Mouse (Mus musculus) heart, embryonic 14.5 days (tissue): ENCODE data around the gene Uqcc3. TPM values are rescaled to one million over a fixed set of nuclear protein-coding genes. Genes with fewer than 3 reads are reported as not detected.
A peak's percentile ranks its signal among the peaks of the same experiment; 100 is the strongest.
"Not testable (repeated sequence)": the region's sequence is repeated elsewhere in the genome, so short reads cannot be mapped to it uniquely, and the experiment has no call there.

Experiments
- ATAC-seq: fragments of 200-750 bp; cut with Nextera tagmentation; 2 replicates; pipeline ENCODE4 v1.8.0; 2017; ENCODE audit warnings: low read depth, moderate TSS enrichment; ENCODE audit not compliant: insufficient number of reproducible peaks, insufficient read depth, low FRiP score
- H3K27ac ChIP-seq, 2 experiments: fragments of 200-500 bp in 1 of 2; fragments of 300-500 bp in 1 of 2; sonication (generic) in 1 of 2; replicated peaks in 1 of 2; 2 replicates each; pipeline ENCODE4 v1.5.1; 2012 to 2014; ENCODE audit warnings: low read depth in 2 of 2, low read length in 2 of 2, control low read depth in 1 of 2, mild to moderate bottlenecking in 1 of 2, mixed read lengths in 1 of 2; ENCODE audit not compliant: control insufficient read depth in 1 of 2, insufficient read depth in 1 of 2
- H3K27me3 ChIP-seq: fragments of 300-500 bp; sonication (generic); 2 replicates; pipeline ENCODE4 v1.6.1; 2014; ENCODE audit warnings: mild to moderate bottlenecking, low read length, control low read depth; ENCODE audit not compliant: control insufficient read depth, insufficient read depth
- H3K36me3 ChIP-seq: fragments of 300-500 bp; sonication (generic); 2 replicates; pipeline ENCODE4 v1.6.1; 2014; ENCODE audit warnings: mild to moderate bottlenecking, control low read depth, low read length, mixed read lengths; ENCODE audit not compliant: control insufficient read depth, insufficient read depth
- H3K4me1 ChIP-seq, 2 experiments: fragments of 200-500 bp in 1 of 2; fragments of 300-500 bp in 1 of 2; sonication (generic) in 1 of 2; 2 replicates each; pipeline ENCODE4 v1.6.1; 2012 to 2014; ENCODE audit warnings: low read length in 2 of 2, control low read depth in 1 of 2, mixed read lengths in 1 of 2; ENCODE audit not compliant: control insufficient read depth in 2 of 2, insufficient read depth in 2 of 2
- H3K4me2 ChIP-seq: fragments of 300-500 bp; sonication (generic); 2 replicates; pipeline ENCODE4 v1.6.1; 2014; ENCODE audit warnings: mild to moderate bottlenecking, low read length
- H3K4me3 ChIP-seq, 2 experiments: fragments of 200-500 bp in 1 of 2; fragments of 300-500 bp in 1 of 2; sonication (generic) in 1 of 2; 2 replicates each; pipeline ENCODE4 v1.5.1; 2012 to 2014; ENCODE audit warnings: low read length in 2 of 2, mild to moderate bottlenecking in 2 of 2, control low read depth in 1 of 2, low read depth in 1 of 2, moderate library complexity in 1 of 2; ENCODE audit not compliant: control insufficient read depth in 1 of 2, insufficient read depth in 1 of 2
- H3K9ac ChIP-seq: fragments of 300-500 bp; sonication (generic); 2 replicates; pipeline ENCODE4 v1.6.1; 2014; ENCODE audit warnings: mild to moderate bottlenecking, low read length
- H3K9me3 ChIP-seq: fragments of 300-500 bp; sonication (generic); 2 replicates; pipeline ENCODE4 v1.6.1; 2016; ENCODE audit warnings: low read length, control low read depth; ENCODE audit not compliant: control insufficient read depth
- WGBS: fragments of 180-500 bp; shearing (Covaris S2); extraction: QIAGEN DNeasy Blood & Tissue Kit; methylation state at CpG from one replicate; pipeline ENCODE4 v1.1.7; 2014; 5-methylcytosine and 5-hydroxymethylcytosine counted together
- polyA plus RNA-seq: library from polyadenylated mRNA; unstranded; fragments of >200 nt; fragmentation: Nextera tagmentation; extraction: Ambion mirVana; gene quantifications from 2 replicates; pipeline ENCODE4 v1.2.1, GENCODE M21; 2014

Gene Uqcc3
- polyA plus RNA-seq, 1 experiment from 2014 or later: 78.2 TPM

DNA sequence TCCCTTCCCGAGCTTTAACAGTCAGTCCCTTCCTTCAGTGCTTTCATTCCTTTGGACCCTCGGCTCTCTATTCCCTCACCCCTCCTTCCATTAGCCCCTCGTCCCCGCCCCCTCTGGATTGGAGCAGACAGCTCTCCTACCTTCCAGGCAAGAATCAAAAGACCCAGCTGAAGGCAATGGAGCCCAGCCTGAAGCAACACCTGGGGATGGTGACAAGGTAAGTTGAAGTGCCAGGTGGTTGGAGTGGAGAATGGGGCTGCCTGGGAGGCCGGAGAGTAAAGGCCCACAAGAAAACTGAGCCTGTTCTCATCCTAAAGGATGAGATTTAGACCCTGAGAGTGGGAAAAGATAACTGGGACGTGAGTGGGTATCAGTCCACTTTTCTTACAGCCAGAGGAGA lies 27.8 kb upstream of the Uqcc3 start:
- no peak overlapping the region for H3K9ac ChIP-seq
- no peaks in the 10 kb centered on the region for H3K27me3 ChIP-seq
- no peaks in the 10 kb centered on the region for H3K4me1 ChIP-seq
- no peak overlapping the region for H3K4me3 ChIP-seq
- WGBS: 91% methylated on average over 6 of the region's 6 CpGs
- peaks cover 98% of the 10 kb centered on the region for H3K36me3 ChIP-seq
- no peak overlapping the region for H3K4me2 ChIP-seq
- H3K9me3 ChIP-seq: no peaks in the 10 kb centered on the region
- H3K27ac ChIP-seq: no peak overlapping the region
- no peak for ATAC-seq

DNA sequence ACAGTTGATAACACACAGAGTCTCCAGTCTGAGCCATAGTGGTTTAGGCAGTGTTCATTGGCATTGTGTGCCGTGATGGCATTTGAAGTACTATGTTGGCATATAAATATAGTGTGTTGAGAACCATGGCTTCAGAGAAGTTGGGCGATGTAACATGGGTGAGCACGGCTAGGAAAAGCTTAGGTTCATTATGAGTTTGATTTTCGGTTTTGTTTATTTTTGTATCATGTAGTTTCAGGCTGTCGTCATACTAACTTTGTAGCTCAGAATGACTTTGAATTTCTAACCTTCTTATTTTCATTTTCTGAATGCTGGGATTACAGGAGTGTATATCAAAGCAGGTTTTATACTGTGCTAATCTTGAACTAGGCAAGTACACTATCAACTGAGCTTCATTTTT lies 22.7 kb upstream of the Uqcc3 start:
- ATAC-seq: no peak
- 93% methylated on average over 5 of the region's 5 CpGs for WGBS

DNA sequence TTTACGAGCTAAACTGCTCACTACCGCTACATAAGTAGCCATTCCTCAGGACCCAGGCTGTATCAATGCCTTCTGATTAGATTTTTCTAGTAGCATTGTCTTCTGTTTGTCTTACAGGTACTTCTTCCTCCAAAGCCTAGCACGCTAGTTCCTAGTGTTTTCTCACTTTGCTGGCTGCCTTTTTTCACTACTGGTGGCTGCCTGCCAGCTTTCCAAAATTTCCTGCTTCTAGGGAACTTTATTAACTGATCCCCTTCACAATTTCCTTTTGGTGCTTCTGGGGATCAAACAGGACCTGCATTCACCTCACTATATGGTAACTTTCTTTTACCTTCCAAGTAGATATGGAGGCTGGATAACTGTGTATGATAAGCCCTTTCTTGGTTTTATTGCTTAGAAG lies 18.4 kb upstream of the Uqcc3 start:
- Histone ChIP-seq H3K9ac (peak overlapping the region; percentile 99), H3K4me2 (peak overlapping the region; percentile 93), H3K4me3 (peak overlapping the region in 1 of 2 experiments; percentile 98; a peak in 2 of 4 replicates), H3K36me3 (peaks cover 48% of the 10 kb centered on the region), H3K27me3 (no peaks in the 10 kb centered on the region), H3K27ac (0 out of 4 replicates have a peak overlapping the region, but pooled peaks of 1 of the 2 experiments have one; percentile 90), H3K4me1 (peaks cover 8 to 19% of the 10 kb centered on the region in 2 experiments; a peak in 3 of 4 replicates), H3K9me3 (no peaks in the 10 kb centered on the region)
- 32% methylated on average over 3 of the region's 3 CpGs for WGBS
- no peak for ATAC-seq

More for the DNA sequence above, 22.7 kb upstream of the Uqcc3 start:
- peaks cover 0 to 10% of the 10 kb centered on the region in 2 experiments; a peak in 2 of 4 replicates for H3K4me1 ChIP-seq
- no peak overlapping the region for H3K9ac ChIP-seq
- H3K4me3 ChIP-seq: no peak overlapping the region
- no peak overlapping the region for H3K4me2 ChIP-seq
- H3K36me3 ChIP-seq: peaks cover 63% of the 10 kb centered on the region
- H3K27me3 ChIP-seq: no peaks in the 10 kb centered on the region
- H3K9me3 ChIP-seq: no peaks in the 10 kb centered on the region
- H3K27ac ChIP-seq: no peak overlapping the region

DNA sequence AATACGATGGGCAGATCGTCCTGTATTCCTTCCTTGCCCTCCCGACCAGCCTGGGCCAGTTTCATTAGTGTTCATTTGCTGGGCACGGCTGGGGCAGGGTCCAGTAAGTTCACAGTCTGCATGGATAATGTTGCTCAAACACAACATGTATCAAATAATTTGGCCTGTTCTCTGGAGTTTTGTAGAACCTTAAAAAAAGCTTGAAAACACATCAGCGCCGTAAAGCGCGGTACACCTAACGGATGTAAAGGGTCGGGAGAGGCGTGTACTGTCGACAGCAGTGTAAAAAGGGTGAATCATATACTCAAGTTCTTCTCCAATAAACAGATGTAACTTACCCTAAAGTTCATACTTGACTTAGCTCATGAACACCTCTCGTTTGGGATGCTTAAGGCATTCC lies 17.9 kb upstream of the Uqcc3 start:
- Histone ChIP-seq H3K9me3 (no peaks in the 10 kb centered on the region), H3K4me2 (peak overlapping the region; percentile 93), H3K27ac (peak overlapping the region; percentile 78 to 90), H3K4me1 (peaks cover 8 to 22% of the 10 kb centered on the region in 2 experiments; a peak in 3 of 4 replicates), H3K4me3 (peak overlapping the region; percentile 81 to 98), H3K27me3 (no peaks in the 10 kb centered on the region), H3K36me3 (peaks cover 43% of the 10 kb centered on the region), H3K9ac (peak overlapping the region; percentile 99)
- WGBS: 4% methylated on average over 13 of the region's 13 CpGs
- no peak for ATAC-seq

DNA sequence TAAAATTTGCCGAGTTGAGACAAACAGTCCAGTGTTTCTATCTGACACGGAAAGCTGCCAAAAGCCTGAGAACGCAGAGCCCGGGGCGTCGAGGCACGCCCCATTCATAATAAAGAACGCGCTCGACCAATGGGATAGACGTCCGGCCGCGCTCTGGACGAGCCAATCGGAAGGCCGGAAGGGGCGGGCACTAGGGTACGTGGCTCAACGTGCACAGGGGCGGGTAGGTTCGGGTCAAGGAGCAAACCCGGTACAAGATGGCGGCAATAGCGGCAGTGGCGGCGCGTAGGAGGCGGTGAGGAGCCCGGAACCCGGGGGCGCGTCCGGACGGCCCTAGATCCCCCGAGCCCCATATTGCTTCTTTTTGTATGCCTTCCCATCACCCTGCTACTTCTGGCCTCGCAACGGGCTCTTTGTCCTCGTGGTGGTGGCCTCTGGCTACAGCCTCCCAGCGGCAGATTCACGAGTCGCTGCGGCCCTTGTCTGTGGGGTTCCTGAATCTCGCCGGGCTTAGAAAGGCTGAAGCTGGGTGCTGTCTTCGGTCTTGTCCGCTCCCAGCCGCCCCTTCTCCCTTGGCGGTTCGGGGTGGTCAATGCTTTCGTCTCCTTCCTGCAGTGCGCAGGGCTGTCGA lies 17.3 kb upstream of the Uqcc3 start, which contains the start of gene Ganab:
Gene Ganab (plus strand): TSS at position 207 of the 631 bp plus-strand sequence.
- Histone ChIP-seq H3K27me3 (no peaks in the 10 kb centered on the region), H3K4me2 (peak within 1 kb of the TSS; percentile 93), H3K9me3 (no peaks in the 10 kb centered on the region), H3K9ac (peak within 1 kb of the TSS; percentile 99), H3K4me1 (peaks cover 8 to 25% of the 10 kb centered on the region in 2 experiments; a peak in 3 of 4 replicates), H3K4me3 (peak within 1 kb of the TSS; percentile 81 to 98), H3K27ac (peak within 1 kb of the TSS; percentile 82 to 90), H3K36me3 (peaks cover 38% of the 10 kb centered on the region)
- ATAC-seq: peak; percentile 97
- under 1% methylated on average over 53 of the region's 53 CpGs for WGBS

DNA sequence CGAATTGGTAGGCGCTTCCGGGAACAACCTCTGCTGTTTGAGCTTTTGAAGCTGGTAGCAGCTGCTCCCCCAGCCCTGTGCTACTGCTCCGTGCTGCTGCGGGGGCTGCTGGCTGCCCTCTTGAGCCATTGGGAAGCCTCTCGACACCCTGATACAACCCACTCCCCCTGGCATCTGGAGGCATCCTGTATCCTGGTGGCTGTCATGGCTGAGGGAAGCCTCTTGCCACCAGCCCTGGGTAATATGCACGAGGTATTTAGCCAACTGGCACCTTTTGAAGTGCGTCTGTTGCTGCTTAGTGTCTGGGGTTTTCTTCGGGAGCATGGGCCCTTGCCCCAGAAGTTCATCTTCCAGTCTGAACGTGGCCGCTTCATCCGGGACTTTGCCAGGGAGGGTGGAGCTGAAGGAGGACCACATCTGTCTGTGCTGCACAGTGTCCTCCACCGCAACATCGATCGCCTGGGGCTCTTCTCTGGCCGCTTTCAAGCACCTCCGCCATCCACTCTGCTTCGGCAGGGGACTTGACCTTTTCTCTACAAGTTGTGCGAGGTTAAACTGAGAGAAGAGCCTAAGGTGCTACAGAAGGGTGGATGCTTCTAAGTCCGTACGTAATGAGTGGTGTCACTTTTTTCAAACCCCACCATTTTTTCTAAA lies 16.6 kb upstream of the Uqcc3 start:
- H3K27me3 ChIP-seq, H3K9me3 ChIP-seq: not testable (repeated sequence)
- H3K4me3 ChIP-seq: peak overlapping the region; percentile 25 to 98
- H3K4me1 ChIP-seq: peaks cover 8 to 25% of the 10 kb centered on the region in 2 experiments; a peak in 3 of 4 replicates
- peak; percentile 26; the same call in 1 of the 2 replicates for ATAC-seq
- H3K4me2 ChIP-seq: peak overlapping the region; percentile 93
- H3K36me3 ChIP-seq: peaks cover 32% of the 10 kb centered on the region
- H3K27ac ChIP-seq: peak overlapping the region; percentile 82 to 90
- WGBS: 23% methylated on average over 21 of the region's 21 CpGs
- peak overlapping the region; percentile 70 for H3K9ac ChIP-seq

DNA sequence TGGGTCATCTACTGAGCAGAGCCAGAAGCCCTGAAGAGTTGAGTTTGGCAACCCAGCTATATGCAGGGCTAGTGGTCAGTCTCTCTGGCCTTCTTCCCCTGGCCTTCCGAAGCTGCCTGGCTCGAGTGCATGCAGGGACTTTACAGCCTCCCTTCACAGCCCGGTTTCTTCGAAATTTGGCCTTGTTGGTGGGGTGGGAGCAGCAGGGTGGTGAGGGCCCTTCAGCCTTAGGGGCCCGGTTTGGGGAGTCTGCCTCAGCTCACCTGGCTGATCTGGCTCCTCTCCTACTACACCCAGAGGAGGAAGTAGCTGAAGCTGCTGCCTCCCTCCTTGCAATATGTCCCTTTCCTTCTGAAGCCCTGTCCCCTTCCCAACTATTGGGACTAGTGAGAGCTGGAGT lies 15.5 kb upstream of the Uqcc3 start:
- WGBS: 88% methylated on average over 5 of the region's 5 CpGs
- H3K4me1 ChIP-seq: peaks cover 8 to 25% of the 10 kb centered on the region in 2 experiments; a peak in 3 of 4 replicates
- H3K9ac ChIP-seq, H3K27me3 ChIP-seq, ATAC-seq, H3K9me3 ChIP-seq, H3K27ac ChIP-seq, H3K4me3 ChIP-seq, H3K4me2 ChIP-seq: not testable (repeated sequence)
- H3K36me3 ChIP-seq: peaks cover 27% of the 10 kb centered on the region
